Mouse (Mus musculus): ENCODE results near the gene Mospd1.

The Mospd1 gene

DNA sequence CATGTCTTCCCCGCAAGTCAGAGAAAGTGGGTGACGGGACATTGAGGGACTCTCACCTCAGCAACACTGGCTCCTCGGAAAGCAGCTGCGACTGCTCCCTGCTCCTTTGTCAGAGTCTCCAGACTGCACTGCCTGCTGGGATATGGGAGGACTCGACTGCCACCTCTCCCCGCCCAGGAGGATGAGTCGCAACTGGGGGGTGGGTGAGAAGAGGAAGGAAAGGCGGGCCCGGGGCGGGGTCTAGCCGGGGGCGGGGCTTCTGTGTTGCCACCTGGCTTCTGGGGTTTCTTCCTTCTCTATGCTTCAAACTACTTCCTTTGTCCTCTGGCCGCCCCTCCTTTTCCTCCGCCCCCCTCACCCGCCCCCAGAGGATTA is at the start of gene Mospd1:
Gene Mospd1 (minus strand): TSS at position 137 of the 375 bp plus-strand sequence.
- DNase-seq (ENCODE audit: low read depth, low spot score): peak; percentile 90

DNA sequence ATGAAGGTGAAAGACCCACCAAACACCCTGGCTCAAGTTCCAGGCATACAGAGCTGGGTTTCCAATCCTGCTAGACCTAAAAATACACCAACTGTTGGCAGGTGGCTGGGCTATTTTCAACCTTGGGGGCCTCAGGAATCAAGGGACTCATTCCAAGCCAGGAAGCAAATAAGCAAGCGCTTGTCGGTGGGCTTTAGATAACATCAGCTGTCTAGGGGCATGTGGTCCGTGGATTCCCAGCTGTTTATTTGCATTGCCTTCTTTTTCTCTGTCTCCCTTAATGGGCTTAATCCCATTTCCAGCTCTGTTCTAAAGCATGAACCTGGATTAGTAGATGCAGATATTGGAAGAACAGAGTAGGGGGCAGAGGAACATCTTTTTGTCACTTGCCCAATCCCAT is 16.1 kb upstream of the Mospd1 start:
- DNase-seq (ENCODE audit: low read depth, low spot score): no peak

DNA sequence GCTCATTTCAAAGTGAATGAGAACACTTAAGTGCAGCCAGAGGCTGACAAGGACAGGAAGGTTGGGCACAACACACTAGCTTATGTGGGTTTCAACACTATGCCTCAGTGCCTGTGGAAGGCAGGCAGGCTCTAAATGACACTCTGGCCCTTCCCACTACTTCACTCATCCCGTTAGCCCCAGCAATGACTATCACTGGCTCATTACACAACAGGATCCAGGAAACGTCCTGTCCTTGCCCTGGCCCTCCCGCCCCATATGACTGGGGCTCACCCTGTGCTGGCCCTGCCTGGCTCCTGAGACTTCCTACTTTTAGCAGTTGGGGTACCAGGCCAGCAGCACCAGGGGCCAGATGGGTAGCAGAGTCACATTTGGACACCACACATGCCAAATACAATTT is 12.8 kb upstream of the Mospd1 start:
- no peak for DNase-seq (ENCODE audit: low read depth, low spot score)

DNA sequence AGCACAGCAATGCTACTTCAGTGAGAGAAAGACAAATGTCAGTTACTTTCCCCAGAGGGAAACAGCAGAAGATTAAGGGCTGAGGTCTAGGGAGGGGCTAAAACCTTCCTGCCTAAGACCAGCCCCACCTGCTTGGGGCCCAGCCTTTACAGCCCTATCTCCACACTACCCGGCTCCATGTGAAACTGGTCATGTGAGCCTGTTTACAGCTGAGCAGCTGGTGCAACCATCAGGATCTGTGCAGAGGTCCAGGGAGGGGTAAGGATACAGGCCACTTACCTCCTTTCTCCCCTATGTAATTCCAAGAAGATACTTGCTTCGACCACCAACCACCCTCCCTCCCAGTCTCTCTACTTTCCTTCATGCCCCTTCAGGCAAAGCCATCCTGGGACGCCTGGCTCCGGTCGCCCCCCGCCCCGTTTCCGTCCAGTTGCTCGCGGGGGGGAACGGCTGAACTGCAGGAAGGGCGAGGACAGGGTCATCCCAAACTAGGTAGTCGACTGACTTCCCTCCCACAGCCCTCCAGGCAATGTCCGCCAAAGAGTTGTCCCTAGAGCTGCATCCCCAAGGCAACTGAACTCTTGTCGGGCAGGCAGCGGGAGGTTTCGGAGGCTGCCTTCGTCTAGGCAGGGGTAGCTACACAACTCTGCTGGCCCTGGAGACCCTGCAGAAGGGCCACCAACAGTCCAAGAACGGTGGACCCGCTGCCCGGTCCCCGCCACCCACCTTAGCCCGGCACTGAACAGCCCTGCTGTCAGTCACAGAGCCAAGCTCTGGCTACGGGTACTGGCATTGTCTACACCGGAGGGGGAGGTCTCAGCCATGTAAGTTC is 552 bp downstream of the Mospd1 start:
- peak; percentile 39 for DNase-seq (ENCODE audit: low read depth, low spot score)

DNA sequence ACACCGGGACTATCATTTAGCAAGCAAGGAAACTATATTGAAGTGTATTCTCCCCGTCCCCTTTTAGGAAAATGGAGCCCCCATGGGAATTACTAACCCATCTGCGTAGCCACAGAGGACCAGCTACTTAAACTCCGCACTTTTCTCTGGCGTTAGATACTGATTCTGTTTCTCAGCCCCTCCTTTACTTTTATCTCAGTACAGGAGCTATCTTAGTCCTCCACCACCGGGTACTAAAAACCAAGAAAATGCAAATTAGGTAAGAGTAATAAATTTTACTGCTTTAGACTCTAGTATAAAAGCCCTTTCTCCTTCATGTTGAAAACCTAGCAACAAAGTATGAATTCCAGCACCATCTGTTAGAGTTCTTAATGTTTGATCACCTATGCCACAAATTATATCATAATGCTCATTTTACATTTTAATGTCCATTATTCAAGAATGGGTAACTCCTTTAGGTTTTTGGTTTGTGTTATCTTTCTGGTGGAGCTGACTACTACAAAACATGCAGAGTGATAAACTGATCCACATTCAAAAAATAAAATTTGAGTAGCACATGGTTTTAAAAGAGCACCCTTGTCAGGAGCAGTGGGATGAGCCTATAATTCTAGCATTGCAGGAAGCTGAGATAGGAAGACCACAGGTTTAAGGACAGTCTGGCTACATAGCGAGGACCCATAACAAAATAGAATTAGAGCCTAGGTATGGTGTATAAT is 5.5 kb downstream of the Mospd1 start:
- DNase-seq (ENCODE audit: low read depth, low spot score): no peak

DNA sequence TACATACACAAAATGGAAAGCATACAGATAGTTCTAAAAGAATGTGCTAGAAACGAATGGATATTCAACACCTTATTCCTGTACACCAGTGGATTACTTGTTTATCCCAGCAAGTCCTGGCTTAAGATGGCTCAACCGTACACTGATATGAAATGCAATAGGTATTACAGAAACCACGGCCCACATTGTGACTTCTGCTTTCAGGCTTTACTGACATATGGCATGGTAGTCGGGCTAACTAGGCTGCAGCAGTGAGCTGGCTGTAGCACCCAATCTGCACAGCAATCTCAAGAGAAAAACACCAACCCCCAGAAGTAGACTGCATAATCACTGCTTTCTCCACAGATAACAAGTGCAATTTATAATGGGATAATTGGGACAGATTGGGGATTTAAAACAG is 21.9 kb downstream of the Mospd1 start:
- no peak for DNase-seq (ENCODE audit: low read depth, low spot score)

DNA sequence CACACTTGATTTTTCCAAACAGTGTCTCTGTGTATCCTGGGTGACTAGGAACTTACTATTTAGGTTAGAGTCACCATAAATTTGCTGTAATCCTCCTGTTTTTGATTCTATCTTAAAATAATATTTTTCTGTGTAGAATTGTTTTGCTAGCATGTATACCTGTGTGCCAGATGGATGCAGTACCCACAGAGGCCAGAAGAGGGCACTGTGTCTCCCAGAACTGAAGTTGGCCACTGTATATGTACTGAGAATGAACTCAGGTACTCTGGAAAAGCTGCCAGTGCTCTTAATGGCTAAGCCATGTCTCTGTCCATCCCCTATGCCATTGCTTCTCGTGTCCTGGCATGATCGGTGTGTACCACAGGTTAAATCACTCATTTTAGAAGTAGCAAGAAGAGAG is 28.8 kb downstream of the Mospd1 start:
- DNase-seq (ENCODE audit: low read depth, low spot score): no peak

DNA sequence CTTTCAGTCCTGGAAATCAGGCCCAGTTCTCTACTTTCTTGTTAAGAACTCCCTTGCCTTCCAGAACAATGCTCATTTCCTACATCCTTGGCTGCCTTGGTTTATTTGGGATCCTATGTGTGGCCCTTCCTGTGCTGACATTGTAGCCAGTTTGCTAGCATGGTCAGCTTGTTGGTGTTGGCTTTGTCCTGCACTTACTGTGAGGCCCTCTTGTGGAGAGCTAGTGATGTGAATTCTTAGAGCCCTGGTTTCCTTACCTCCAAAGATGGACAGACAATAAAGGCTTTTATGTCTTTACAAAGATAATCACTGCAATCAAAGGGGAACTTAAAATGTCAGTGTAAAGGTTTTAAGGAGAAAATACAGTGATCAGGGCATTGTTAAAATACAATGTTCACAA is 32.9 kb downstream of the Mospd1 start:
- DNase-seq (ENCODE audit: low read depth, low spot score): no peak

DNA sequence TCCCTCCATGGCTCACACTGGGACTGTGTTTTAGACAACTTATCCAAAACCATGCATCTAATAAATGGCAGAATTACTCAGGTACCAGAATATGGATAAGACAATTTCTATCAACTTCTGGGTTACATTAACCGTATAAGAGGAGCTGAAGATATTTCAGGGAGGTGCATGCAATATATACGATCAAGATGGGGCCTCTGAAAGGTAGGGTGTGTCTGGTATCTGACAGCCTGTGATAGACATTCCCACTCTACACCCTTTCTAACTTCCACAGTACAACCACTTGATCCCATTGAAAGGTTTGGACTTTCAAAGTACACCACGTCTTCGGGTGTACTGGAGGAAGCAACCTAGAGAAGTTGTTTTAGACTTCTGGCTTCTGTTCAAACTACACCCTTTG is 39.9 kb downstream of the Mospd1 start:
- DNase-seq (ENCODE audit: low read depth, low spot score): no peak

DNA sequence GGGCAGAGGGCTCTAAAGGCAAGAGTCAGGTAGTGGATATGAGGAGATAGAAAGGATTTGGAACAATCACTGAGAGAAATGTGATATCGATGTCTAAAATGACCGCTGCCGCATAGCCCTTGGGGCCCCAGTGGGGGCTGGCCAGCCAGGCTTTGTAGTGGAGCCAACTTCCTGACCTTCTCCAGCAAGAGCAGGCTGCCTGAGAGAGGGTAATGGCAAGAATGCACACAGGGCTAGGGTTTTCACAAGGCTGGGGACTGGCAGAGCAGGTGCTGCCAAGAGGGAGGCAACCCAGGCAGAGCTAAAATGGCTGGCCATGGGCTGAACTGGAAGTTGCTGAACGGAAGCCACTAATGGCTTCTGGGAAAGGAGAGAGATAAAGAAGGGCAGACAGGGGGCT is 49.2 kb downstream of the Mospd1 start:
- no peak for DNase-seq (ENCODE audit: low read depth, low spot score)

DNA sequence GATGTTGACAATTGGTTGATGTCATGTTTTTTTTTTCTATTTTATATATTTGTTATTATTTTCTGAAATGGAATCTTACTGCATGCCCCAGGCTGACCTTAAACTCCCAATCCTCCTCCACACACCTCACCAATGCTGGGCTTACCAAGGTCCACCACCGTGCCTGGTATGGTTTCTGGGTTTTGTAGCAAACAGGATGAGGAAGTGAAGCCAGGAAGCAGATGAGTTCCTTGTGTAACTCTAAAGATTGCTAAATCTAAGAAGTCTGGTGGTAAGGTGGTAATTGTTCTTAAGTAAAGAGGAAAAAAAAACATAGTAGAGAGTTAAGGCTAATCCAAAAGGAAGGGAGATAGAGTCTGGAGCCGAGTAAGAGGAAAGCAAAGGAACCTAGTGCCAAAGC is 49.7 kb downstream of the Mospd1 start:
- no peak for DNase-seq (ENCODE audit: low read depth, low spot score)
